Mouse (Mus musculus): ENCODE data around the gene Deup1. TPM values are rescaled to one million over a fixed set of nuclear protein-coding genes. Genes with fewer than 3 reads are reported as not detected.
"Not testable (repeated sequence)": the region's sequence is repeated elsewhere in the genome, so short reads cannot be mapped to it uniquely, and the experiment has no call there.

The Deup1 gene
- total RNA-seq, 2 experiments from 2014 or later: 0.61 to 1.00 TPM

DNA sequence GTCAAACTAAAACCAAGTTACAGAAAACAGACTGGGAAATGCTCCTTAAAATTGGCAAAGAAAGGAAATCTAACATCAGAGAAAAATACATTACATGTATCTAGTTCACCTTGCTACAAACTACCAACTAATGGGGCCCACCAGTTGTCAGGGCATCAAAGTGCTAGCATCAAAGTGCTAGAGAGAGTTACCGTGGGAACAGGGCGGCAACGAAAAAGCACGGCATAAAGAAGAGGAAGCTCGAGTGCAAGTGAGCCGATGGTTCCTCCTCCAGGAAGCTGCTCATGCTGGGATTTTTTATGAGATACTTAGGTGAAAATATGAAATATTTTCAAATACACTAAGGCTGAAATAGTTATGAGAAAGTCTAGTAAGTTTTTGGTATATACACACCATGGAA is 47.6 kb downstream of the Deup1 start:
- TF ChIP-seq CTCF (conservative IDR thresholded peaks at IDR 0.05): no peak
- DNase-seq (ENCODE audit: low spot score in 2 of 2): peak in 1 of 2 experiments; percentile 15
- H3K4me3 ChIP-seq: no peak overlapping the region
- H3K27ac ChIP-seq: no peak overlapping the region

DNA sequence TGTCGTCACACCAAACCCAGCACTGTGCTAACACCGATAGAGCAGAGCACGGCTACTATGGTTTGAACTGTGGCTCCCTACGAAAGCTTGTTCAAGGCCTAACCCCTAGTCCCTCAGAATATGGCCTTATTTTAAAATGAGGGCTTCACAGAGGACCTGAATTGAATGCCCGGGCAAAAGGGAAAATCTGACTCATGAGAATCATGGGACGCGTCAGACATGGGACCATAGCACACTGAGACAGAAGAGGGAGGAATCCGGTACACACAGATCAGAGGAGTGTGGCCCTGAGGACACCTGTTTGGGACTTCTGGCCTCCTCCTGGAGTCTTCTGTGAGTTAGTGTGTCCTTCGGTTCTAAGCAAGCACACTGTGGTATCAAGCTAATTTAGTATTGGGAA is 48.8 kb downstream of the Deup1 start:
- Histone ChIP-seq H3K27ac (no peak overlapping the region), H3K4me3 (no peak overlapping the region)
- no peak for TF ChIP-seq CTCF (conservative IDR thresholded peaks at IDR 0.05)
- DNase-seq (ENCODE audit: low spot score in 2 of 2): no peak

DNA sequence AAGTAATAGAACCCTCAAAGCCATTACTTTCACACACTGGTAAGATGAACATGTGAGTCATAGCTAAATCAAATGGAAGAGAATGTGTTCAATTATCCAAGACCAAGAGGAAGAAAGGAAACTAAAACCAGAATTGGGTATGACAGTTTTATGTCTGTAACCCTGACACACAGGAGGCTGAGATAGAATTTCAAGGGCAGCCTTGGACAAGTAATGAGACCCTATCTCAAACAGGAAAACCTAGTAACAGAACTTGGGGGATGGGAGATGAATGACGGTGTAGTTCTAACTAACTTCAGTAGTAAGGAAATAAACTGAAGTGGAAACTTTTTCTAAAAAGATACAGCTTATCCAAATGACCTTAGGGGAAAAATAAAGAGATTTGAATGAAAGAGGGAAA is 49.3 kb downstream of the Deup1 start:
- TF ChIP-seq CTCF (conservative IDR thresholded peaks at IDR 0.05): no peak
- H3K27ac ChIP-seq: no peak overlapping the region
- no peak for DNase-seq (ENCODE audit: low spot score in 2 of 2)
- H3K4me3 ChIP-seq: no peak overlapping the region

DNA sequence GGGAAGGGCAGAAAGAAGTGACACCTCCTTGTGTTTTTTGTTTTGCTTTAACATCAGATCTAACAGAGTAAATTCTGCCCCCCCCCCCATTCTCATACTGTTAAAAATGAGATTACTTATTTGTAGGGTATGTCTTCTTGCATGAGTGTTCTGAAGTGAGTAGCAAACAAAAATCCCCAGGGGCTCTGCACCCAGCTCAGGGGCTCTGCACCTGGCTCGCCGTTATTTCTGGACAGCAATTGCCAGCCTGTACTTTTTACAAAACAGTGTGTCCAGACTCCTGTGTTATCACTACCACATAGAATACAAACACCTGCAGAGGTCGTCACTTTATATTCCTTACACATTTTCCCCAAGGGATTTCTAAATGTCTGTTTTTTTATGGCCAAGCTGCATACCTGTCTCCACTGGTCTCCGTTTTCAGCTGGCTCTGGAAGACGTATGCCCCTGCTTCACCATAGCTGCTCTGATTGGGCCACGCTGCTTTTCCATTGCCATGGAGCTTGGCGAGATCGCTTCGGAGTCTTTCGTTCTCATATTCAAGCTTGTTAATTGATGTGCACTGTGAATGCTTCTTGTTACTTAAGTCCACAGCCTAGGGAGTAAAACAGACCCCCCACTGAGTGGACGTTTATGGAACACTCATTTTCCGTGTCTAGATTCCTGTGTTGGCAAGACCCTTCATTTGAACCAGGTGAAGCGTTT is 52.8 kb downstream of the Deup1 start:
- TF ChIP-seq CTCF (conservative IDR thresholded peaks at IDR 0.05): no peak
- Histone ChIP-seq H3K4me3 (0 out of 2 replicates have a peak overlapping the region, but pooled peaks have one; percentile 2), H3K27ac (no peak overlapping the region)
- DNase-seq (ENCODE audit: low spot score in 2 of 2): no peak

DNA sequence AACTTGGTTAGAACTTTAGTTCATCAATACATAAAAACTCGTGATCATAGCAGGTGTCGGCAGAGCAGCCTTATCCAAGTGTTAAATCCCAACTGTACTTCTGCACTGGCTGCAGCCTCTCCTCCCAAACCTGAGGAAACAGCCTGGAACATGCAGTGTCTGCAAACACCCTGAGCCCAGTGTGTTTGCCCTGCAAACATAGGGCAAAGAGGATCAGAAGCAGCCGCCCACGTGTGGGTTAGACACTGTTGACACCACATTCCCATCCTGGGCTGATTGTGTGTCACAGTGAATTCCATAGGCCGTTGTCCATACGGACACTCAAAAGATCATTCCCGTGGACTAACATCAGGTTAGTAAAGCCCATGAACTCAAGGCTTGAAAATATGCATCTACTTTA is 65.4 kb downstream of the Deup1 start:
- no peak for DNase-seq (ENCODE audit: low spot score in 2 of 2)
- Histone ChIP-seq H3K27ac (no peak overlapping the region), H3K4me3 (no peak overlapping the region)
- TF ChIP-seq CTCF (conservative IDR thresholded peaks at IDR 0.05): no peak

DNA sequence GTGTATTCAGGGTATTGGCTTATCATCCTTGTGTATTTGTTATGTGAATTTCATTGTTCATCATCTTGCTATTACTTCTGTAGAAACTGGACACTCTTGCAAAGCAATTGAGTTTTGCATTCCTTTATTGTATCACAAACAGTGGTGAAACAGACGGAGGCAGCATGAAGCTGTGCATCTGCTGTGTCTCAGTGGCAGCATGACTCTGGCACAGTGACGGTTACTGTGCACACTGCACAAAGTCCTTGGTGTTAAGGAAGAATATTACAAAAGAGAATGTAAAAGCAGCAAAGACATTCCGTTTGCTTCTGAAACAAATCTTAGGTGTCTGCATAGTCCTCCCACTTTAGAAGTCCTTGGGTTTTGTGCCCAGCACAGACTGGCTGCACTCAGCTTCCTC is 67.3 kb downstream of the Deup1 start:
- peak; percentile 19 to 32 for DNase-seq (ENCODE audit: low spot score in 2 of 2)
- Histone ChIP-seq H3K4me3 (no peak overlapping the region), H3K27ac (peak overlapping the region; percentile 37)
- no peak for TF ChIP-seq CTCF (conservative IDR thresholded peaks at IDR 0.05)

DNA sequence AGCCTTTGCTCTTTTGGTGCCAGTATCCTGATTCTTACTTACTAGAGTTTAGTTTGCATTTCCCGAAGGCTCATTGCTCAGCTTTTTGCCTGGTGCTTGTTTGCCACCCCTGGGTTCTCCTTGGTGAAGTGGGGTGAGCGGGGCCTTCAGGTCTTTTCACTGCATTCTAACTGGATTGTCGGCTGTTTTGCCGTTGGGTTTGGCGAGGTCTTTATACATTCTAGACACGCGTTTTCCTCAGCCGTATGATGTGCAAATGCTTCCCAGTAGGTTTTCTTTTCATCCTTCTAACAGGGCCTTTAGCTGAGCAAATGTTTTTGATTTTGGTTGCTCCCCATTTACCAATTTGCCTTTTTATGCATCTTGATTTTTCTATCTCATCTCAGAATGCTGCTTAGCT is 74.4 kb downstream of the Deup1 start:
- no peak for DNase-seq (ENCODE audit: low spot score in 2 of 2)
- no peak overlapping the region for H3K4me3 ChIP-seq
- no peak for TF ChIP-seq CTCF (conservative IDR thresholded peaks at IDR 0.05)
- peak overlapping the region; percentile 70; the same call in 1 of the 2 replicates for H3K27ac ChIP-seq

DNA sequence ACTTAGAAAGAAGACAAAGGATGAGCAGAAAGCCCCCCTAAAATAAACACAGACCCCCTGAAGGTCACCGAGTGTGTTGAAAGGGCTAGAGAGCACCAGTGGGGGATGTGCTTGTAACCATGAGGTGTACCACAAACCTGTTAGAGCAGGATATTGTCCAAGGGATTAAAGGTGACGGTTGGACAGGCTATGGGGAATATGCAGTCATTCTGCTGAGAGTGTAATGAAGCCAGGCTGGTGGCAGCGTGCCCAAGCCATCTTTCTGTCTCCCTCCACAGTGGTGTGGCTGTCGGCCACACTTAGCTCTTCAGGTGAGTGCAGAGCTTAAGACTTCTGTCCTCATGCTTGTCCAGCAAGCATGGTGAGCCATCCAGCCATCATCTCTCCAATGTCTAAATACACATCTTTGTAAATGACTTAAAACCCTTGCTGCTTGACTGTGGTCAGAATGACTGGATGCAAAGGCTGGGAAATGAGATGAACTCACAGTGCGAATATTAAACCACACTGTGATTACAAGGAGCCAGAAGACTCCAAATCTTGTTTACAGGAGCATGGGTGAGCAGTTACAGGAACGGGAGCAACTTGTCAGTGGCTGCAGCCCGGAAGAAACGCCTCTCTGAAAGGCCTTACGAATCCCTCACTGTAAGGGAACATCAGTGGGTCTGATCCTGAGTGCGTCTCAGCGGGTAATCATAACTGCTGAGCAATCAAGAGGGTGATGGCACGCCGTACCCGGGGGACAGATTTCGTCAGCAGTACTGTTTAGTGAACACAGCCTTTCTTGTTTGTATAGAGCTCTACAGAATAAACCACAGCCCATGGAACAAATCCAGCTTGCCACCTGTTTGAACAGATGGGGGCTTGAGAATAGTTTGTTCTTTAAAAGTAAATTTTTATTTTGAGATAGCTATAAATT is 75.5 kb downstream of the Deup1 start:
- no peak for TF ChIP-seq CTCF (conservative IDR thresholded peaks at IDR 0.05)
- Histone ChIP-seq H3K4me3 (no peak overlapping the region), H3K27ac (peak overlapping the region; percentile 70)
- DNase-seq (ENCODE audit: low spot score in 2 of 2): peak; percentile 44

DNA sequence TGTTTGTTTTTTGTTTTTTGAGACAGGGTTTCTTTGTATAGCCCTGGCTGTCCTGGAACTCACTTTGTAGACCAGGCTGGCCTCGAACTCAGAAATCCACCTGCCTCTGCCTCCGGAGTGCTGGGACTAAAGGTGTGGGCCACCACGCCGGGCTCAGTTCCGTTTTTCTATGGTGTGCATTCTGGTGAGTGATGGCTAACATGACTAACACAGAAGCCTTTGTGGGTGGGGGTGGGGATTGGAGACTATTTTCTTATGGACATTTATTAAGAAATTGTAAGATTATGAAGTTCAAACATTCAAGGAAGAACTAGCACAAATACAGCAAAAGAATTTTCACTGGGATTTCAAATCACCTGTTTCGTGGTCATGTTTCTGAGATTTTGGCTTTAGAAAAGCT is 76.7 kb downstream of the Deup1 start:
- not testable (repeated sequence) for H3K27ac ChIP-seq; H3K4me3 ChIP-seq; DNase-seq (ENCODE audit: low spot score in 2 of 2)

DNA sequence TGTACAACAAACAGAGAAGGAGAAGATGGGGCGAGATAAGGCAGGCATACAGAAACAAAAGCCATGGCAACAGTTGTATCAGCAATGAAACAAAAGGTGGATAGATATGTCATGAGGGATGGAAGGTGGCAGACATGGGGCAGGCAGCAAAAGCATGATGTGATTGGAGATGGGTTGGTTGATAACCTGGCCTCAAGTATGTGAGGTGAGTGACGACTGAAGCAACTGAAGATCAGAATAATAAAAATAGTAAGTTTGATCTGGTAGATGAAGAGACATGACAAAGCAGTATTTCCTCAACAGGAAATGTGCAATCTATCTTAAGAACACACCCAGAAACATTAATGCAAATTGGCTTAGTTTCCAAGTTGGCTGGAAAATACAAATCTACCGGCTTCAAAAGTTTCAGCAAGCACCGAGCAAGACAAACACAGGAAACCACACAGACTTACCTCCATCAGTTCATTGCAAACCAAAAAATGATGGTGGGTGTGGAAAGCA is 77.2 kb downstream of the Deup1 start:
- Histone ChIP-seq H3K4me3 (no peak overlapping the region), H3K27ac (no peak overlapping the region)
- TF ChIP-seq CTCF (conservative IDR thresholded peaks at IDR 0.05): no peak
- no peak for DNase-seq (ENCODE audit: low spot score in 2 of 2)

DNA sequence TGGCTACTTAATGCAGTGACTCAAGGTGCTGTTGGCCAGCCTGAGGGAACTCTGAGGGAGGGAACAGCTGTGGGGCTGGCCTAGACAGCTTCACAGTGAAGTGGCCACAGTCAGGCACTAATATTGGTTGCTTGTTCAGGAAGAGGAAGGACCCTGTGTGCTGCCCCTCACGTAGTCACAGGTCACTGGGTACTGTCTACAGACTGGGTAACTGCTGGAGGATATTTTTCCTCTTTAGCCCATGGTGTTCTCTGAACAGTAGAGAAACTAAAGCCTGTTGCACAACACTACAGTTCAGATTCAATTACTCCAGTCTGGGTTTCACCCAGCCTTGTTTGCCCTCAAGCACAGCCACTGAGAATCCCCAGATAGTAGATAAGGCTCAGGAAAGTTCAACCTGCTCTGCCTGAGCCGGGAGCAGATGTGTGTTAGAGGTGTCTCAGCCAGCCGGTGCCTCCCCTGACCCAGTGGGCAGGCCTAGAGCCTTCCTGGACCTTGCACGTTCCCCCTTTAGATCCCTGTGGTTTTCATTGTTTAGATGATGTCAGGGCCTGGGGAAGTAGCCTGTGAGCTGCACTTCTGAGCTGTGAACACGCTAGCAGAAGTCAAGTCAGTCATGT is 85.9 kb downstream of the Deup1 start:
- no peak overlapping the region for H3K4me3 ChIP-seq
- no peak for DNase-seq (ENCODE audit: low spot score in 2 of 2)
- TF ChIP-seq CTCF (conservative IDR thresholded peaks at IDR 0.05): no peak
- no peak overlapping the region for H3K27ac ChIP-seq

DNA sequence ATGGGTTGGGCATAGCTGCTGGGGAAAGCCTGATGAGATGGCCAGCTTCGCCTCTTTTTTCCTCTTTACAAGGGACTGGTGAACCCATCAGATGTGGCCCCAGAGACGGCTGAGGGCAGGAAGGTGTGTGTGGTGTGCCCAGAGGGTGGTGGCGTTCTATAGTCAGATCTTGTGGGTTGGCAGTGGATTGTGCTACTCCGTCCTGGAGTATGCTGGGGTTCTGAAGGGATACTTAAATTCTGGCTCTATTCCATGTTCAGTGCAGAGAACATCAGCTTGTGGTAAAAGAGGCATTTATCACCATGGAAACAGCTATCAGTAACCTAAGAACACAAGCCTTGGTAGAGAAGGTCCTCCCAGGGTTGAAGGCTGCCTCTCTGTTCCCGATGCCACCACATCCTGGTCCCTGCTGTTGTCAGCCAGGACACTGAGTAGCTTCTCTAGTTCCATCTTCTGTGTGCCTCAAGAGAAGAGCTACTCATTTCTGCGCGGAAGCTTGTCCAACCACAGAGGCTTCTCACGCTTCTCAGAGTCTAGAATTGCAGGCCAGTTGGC is 88.7 kb downstream of the Deup1 start:
- H3K27ac ChIP-seq: no peak overlapping the region
- no peak for TF ChIP-seq CTCF (conservative IDR thresholded peaks at IDR 0.05)
- DNase-seq (ENCODE audit: low spot score in 2 of 2): no peak

More for the DNA sequence above, 88.7 kb downstream of the Deup1 start:
- no peak overlapping the region for H3K4me3 ChIP-seq
